Mouse (Mus musculus): ENCODE data around the gene Gpc4.

GRCm38 (mm10) chrX:52083557-52083956 lies 81.5 kb downstream of the Gpc4 start:
- TF ChIP-seq CTCF (conservative IDR thresholded peaks at IDR 0.05; ENCODE audit: low read length) (no peak), NANOG (IDR thresholded peaks at IDR 0.05; ENCODE audit: borderline replicate concordance, low read length) (no peak)
